Mouse (Mus musculus): ENCODE data around the gene Ldhd.

- TF ChIP-seq GATA1 (IDR thresholded peaks at IDR 0.05; ENCODE audit: borderline replicate concordance, low read length) (no peak), FLI1 (IDR thresholded peaks at IDR 0.05; ENCODE audit: low read length) (no peak)
These were observed 34.3 kb downstream of the Ldhd start for GRCm38 (mm10) chr8:111595712-111596484.
